Mouse (Mus musculus): Measurements from ENCODE around the gene Cdh22.

DNA sequence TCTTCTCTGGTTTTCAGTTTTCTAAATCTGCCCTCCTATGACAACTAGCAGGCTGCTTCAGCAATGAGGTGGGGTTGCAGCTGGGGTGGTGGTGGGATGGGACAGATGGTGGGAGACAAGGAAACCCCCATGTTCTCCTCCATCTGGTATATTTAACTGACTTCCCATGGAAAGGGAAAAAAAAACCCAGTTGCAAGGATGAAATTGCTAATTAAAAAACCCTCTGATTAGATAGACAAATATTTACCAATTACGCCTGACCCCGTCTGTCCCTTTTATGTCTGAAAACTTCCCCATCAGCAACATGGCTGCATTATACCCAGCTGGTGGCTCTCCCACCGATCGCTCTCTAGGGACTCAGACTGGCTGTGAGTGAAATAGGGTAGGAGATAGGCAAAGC, 148.0 kb downstream of the Cdh22 start:
- TF ChIP-seq POLR2A (IDR thresholded peaks at IDR 0.05; ENCODE audit: low read depth, low read length): no peak
- TF ChIP-seq CTCF (IDR thresholded peaks at IDR 0.05; ENCODE audit: extremely low read depth, insufficient read depth, insufficient read length, insufficient replicate concordance): no peak
